Mouse (Mus musculus) activated CD4-positive, CD25-positive, alpha-beta regulatory T cell, adult 4 months (primary cell): ENCODE data around the gene Nr1h3. TPM values are rescaled to one million over a fixed set of nuclear protein-coding genes. Genes with fewer than 3 reads are reported as not detected.
A peak's percentile ranks its signal among the peaks of the same experiment; 100 is the strongest.

Experiments
- ATAC-seq: one replicate; pipeline ENCODE4 v1.8.0; 2017
- polyA plus RNA-seq, 2 experiments: library from polyadenylated mRNA; unstranded; fragments of 100-300 nt; shearing (Covaris generic); gene quantifications; one replicate each; pipeline ENCODE4 v1.2.1; 2017

The Nr1h3 gene
- 1 to 10 TPM; 1.4 to 1.5 TPM for polyA plus RNA-seq

DNA sequence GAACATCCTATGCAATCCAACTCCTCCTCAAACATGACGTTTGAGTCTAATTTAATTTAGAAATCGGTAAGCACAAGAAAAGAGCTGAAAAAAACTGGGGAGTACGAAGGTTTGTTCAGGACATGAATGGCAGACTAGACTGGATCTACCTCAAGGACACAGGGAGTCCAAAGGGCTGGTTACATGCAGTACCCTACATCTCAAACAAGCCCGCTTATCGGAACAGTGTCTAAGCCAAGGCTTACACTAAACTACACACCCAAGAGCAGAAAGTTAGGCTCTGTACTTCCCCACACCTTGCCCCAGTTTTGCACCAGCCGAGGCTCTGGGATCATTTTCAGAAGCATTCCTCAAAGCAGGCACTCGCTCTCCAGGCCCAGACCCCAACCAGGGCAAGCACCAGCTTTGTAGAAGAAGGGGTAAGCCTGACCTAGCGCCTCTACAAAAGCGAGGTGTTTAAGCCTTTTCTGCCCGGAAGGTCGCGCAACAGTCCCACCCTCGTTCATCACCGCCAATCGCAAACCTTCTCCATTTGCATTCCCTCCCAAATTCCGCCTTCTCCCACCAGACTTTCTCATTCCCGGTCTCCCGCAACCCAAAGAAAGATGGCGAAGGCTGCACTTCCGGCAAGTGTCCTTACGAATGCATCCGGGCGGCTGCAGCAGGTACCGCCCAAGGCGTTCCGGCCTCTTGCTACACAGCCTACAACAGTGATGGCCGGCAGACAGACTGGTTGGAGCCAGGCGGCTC, at the start of gene Nr1h3, which contains the start of gene Acp2:
Gene Nr1h3, minus strand, starts transcription at position 613 of the 750 bp plus-strand sequence.
Gene Acp2, plus strand, starts transcription at position 664 of the 750 bp plus-strand sequence.
- peak; percentile 85 for ATAC-seq

- ATAC-seq: no peak
These were observed 49.4 kb upstream of the Nr1h3 start for GRCm38 (mm10) chr2:91252001-91252400.

DNA sequence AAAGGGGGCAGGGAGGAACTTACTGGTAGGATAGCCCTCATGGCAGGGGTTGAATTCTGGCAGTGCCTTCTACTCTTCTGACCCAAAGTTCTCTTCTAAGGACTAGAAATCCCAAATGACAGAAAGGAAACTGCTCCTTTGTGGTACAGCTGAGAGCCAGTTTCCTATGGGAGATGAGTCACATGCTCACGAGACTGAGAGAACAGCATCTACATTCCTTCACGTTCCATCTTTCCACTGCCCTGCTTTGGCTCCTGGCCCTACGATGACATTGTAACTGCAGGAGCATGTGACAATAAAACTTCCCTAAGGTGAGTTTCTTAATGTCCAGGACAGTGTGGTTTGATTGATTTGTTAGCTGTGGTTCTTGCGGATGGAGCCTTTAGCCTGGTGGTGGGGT, 45.7 kb upstream of the Nr1h3 start:
- no peak for ATAC-seq

DNA sequence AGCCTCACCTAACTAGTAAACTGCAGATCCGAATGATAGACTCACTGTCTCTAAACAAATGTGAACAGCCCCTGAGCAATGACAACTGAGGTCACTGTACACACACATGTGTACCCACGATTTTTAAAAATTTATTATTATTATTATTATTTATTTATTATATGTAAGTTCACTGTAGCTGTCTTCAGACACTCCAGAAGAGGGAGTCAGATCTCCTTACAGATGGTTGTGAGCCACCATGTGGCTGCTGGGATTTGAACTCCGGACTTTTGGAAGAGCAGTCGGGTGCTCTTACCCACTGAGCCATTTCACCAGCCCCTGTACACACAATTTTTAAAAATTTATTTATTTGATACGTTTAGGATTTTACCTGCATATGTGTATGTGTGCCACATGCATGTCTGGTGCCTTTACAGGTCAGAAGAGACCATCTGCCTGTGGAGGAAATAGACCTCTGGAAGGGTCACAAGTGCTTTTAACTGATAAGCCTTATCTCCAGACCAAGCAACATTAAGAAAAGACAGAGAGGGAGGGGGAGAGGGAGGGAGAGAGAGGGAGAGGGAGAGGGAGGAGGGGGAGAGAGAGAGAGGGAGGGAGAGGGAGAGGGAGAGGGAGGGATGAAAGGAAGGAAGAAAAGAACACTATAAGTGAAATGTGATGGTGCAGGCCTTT, 42.1 kb upstream of the Nr1h3 start:
- no peak for ATAC-seq

GRCm38 (mm10) chr2:91243416-91243815, 40.8 kb upstream of the Nr1h3 start:
- no peak for ATAC-seq

- peak; percentile 61 for ATAC-seq
These were observed 39.9 kb upstream of the Nr1h3 start for GRCm38 (mm10) chr2:91242547-91242946.

GRCm38 (mm10) chr2:91237511-91238080, 35.0 kb upstream of the Nr1h3 start:
- ATAC-seq: peak; percentile 6

- ATAC-seq: peak; percentile 86
These were observed 34.2 kb upstream of the Nr1h3 start, which contains the start of gene Ddb2 for GRCm38 (mm10) chr2:91236601-91237510. Gene Ddb2, minus strand, starts transcription at chr2:91236982.

DNA sequence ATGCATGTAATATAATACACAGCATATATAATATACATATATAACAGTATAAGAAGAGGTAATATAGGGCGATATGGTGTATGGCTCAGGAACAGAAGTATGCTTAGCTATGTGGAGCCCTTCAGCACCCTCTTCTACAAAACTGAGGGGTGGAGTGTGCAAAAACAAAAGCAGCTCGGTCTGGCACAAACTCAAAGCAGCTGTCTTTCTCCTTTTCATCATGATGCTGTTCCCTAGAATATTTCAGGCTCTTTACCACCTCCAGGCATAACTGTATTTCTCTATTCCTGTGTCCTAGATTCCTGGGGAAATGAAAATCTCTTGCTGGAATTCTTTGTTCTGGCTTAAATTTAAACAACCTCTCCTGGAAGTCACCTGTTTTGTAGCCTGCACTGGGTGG, 27.1 kb upstream of the Nr1h3 start:
- ATAC-seq: no peak

DNA sequence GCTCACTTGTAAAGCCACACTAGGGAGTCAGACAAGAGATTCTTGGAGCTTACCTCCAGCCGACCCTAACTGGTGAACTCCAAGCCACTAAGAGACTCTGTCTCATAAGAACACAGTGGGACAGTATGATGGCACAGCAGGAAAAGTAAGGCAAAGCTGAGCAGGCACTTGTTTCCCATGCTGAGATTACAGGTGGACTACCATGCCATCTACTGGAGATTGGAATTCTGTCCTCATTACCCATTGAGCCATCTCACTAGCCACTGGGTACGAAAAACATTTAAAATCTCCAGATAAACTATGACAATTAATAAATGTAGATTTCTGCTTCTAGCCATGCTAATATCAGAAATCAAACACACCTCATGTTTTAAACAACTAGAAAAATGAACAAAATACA, 21.0 kb upstream of the Nr1h3 start:
- no peak for ATAC-seq

DNA sequence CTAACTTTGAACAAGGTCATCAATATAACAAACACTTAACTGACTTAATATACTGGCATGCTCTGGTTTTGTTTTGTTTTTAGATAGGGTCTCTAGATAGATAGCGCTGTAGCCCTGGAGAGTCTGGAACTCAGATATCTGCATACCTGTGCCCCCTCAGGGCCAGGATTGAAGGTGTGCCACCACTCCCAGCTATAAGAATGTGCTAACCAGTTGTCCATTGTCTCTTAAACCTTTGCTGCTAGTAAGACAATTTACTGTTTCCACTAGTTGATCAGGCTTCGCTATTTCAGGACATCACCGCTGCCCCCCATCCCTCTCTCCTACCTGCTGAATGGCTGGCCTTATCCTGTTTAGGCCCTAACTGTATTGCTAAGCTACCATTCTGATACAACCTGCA, 17.9 kb upstream of the Nr1h3 start:
- no peak for ATAC-seq

GRCm38 (mm10) chr2:91217032-91217431, 14.4 kb upstream of the Nr1h3 start:
- ATAC-seq: no peak

DNA sequence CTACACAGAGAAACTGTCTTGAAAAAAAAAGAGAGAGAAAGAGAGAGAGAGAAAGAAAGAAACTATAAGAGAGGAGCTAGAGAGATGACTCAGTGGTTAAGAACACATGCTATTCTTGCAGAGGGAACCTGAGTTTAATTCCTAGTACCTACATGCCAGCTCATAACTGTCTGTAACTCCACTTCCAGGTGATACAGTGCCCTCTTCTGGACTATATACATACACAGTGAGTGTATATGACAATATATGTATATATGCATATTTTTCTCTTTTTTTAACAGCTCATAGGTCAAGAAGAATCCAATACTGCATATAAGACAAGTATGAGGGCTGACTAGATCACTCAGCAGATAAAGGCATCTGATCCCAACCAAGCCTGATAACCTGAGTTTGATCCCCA, 10.7 kb upstream of the Nr1h3 start:
- no peak for ATAC-seq

GRCm38 (mm10) chr2:91206254-91206775, 3.7 kb upstream of the Nr1h3 start:
- no peak for ATAC-seq

GRCm38 (mm10) chr2:91202972-91203656, 480 bp upstream of the Nr1h3 start:
- peak; percentile 41 for ATAC-seq

DNA sequence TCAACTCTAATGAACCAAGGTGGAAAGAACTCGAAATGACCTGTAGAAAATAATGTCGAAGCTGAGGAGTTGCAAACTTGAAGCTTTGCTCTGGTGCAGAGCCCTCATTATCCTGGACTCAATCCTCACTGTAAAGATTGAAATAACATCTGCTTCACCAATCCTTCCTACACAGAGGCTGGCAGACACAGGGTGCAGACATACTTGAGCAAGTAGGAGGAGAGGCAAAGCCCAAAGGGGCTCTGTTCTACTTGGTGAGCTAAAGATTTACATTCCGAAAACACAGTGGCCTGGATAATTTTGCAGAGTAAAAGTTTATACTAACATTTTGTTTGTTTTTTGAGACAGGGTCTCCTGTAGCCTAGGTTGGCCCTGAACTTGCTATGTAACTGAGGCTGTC, 3.7 kb downstream of the Nr1h3 start:
- ATAC-seq: no peak

DNA sequence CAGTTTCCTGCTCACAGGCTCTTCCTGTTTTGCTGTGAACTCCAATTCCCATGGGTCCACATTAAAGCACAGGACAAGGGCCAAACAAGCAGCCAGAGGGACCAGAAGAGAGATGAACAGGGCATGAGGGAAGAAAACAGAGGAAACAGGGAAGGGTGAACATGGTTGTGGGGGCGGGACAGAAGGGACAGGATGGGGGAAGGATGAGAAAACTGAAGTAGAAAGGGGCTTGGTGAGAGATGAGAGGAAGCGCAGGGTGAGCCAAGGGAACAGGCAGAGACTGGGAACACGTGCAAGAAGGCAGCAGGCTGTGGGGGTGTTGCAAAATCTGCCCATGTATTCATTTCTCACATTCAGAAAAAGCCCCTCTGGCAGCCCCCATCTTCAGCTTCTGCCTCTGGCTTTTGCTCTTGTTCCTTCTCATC, 6.0 kb downstream of the Nr1h3 start:
- ATAC-seq: no peak

GRCm38 (mm10) chr2:91194624-91195332, 7.9 kb downstream of the Nr1h3 start:
- peak; percentile 68 for ATAC-seq

DNA sequence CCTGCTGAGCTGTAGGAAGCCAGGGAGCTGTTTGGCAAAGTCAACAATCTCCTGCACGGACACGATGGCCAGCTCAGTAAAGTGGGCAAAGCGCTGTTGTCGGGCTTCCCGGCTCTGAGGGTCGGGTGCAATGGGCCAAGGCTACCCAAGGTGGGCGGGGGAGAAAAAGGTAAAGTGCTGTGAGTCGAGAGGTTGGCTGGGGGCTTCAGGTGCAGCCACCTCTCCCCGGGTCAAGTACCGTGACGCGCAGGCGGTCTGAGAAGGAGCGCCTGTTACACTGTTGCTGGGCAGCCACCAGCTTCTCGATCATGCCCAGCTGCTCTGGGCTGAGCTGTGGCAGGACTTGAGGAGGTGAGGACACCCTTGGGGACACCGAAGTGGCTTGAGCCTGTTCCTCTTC, 12.1 kb downstream of the Nr1h3 start:
- ATAC-seq: no peak

- peak; percentile 15 for ATAC-seq
These were observed 15.2 kb downstream of the Nr1h3 start for GRCm38 (mm10) chr2:91187431-91187830.

- no peak for ATAC-seq
These were observed 16.4 kb downstream of the Nr1h3 start for GRCm38 (mm10) chr2:91186208-91186607.
